Mouse (Mus musculus) olfactory bulb, adult 2 months (tissue): ENCODE data around the gene Hectd1. TPM values are rescaled to one million over a fixed set of nuclear protein-coding genes. Genes with fewer than 3 reads are reported as not detected.

Experiments
- H3K27ac ChIP-seq: fragments of 200-500 bp; 2 replicates; pipeline ENCODE4 v1.5.1; 2012; ENCODE audit warnings: low read depth, low read length; ENCODE audit not compliant: insufficient read depth
- H3K4me1 ChIP-seq: fragments of 200-500 bp; 2 replicates; pipeline ENCODE4 v1.6.1; 2012; ENCODE audit warnings: low read length; ENCODE audit not compliant: control insufficient read depth, insufficient read depth
- H3K4me3 ChIP-seq: fragments of 200-500 bp; 2 replicates; pipeline ENCODE4 v1.5.1; 2012; ENCODE audit warnings: mild to moderate bottlenecking, low read depth, low read length, moderate library complexity; ENCODE audit not compliant: insufficient read depth
- CTCF ChIP-seq: fragments of 200-500 bp; IDR thresholded peaks from 2 replicates; pipeline ENCODE4 v1.5.1; 2012; ENCODE audit warnings: low read depth, mild to moderate bottlenecking, low read length, moderate library complexity; ENCODE audit not compliant: insufficient read depth
- POLR2A ChIP-seq: fragments of 200-500 bp; IDR thresholded peaks from 2 replicates; pipeline ENCODE4 v1.6.1; 2012; ENCODE audit warnings: mild to moderate bottlenecking, low read depth, low read length, moderate library complexity; ENCODE audit not compliant: insufficient read depth
- WGBS: fragments of 180-500 bp; shearing (Covaris S2); methylation state at CpG from one replicate; pipeline ENCODE4 v1.1.7; 2018; 5-methylcytosine and 5-hydroxymethylcytosine counted together
- polyA plus RNA-seq: library from polyadenylated mRNA; stranded (reverse); fragments of >200 nt; gene quantifications from 2 replicates; pipeline ENCODE4 v1.2.4, GENCODE M21; 2012; ENCODE audit warnings: low replicate concordance; ENCODE audit not compliant: missing spikeins, insufficient read depth, insufficient read length

Hectd1 gene
- polyA plus RNA-seq, 1 experiment: not detected

DNA sequence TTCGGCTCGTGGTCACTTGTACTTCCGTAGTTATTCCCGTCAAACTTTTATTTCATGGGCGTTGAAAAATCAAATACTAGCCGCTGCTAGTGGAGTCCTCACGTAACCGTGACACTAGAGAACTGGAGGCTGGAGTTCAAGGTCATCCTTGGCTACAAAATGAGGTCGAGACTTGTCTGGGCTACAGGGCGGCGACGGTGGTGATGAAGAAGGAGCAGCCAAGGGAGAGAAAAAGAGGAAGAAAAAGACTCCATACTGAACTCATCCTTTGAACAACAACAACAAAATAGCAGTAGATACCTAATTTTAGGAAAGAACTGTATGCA, 704 bp upstream of the Hectd1 start:
- TF ChIP-seq CTCF (no peak), POLR2A (no peak)
- 0 out of 2 replicates have a peak, but pooled peaks cover 2% of the 10 kb centered on the region for H3K4me1 ChIP-seq
- H3K4me3 ChIP-seq: peak overlapping the region; percentile 80
- H3K27ac ChIP-seq: peak overlapping the region; percentile 90
- WGBS: 2% methylated on average over 12 of the region's 12 CpGs

GRCm38 (mm10) chr12:51828716-51829289, 533 bp downstream of the Hectd1 start:
- peak overlapping the region; percentile 90 for H3K27ac ChIP-seq
- 0 out of 2 replicates have a peak, but pooled peaks cover 2% of the 10 kb centered on the region for H3K4me1 ChIP-seq
- no peak for TF ChIP-seq CTCF
- TF ChIP-seq POLR2A: no peak
- H3K4me3 ChIP-seq: peak overlapping the region; percentile 80
- under 1% methylated on average over 66 of the region's 66 CpGs for WGBS

- TF ChIP-seq CTCF (no peak), POLR2A (no peak)
- WGBS: 14% methylated on average over 6 of the region's 6 CpGs
- H3K4me3 ChIP-seq: peak overlapping the region; percentile 80
- 0 out of 2 replicates have a peak, but pooled peaks cover 2% of the 10 kb centered on the region for H3K4me1 ChIP-seq
- H3K27ac ChIP-seq: no peak overlapping the region
Measured at GRCm38 (mm10) chr12:51827958-51828650, 1.2 kb downstream of the Hectd1 start.

- H3K4me1 ChIP-seq: 0 out of 2 replicates have a peak, but pooled peaks cover 2% of the 10 kb centered on the region
- H3K4me3 ChIP-seq: no peak overlapping the region
- WGBS: 66% methylated on average over 2 of the region's 2 CpGs
- TF ChIP-seq CTCF: no peak
- no peak for TF ChIP-seq POLR2A
- H3K27ac ChIP-seq: no peak overlapping the region
Measured at GRCm38 (mm10) chr12:51825338-51825737, 4.0 kb downstream of the Hectd1 start.

GRCm38 (mm10) chr12:51823311-51823710, 6.0 kb downstream of the Hectd1 start:
- 43% methylated on average over 5 of the region's 5 CpGs for WGBS
- H3K4me1 ChIP-seq: 0 out of 2 replicates have a peak, but pooled peaks cover 2% of the 10 kb centered on the region
- no peak overlapping the region for H3K27ac ChIP-seq
- H3K4me3 ChIP-seq: no peak overlapping the region
- TF ChIP-seq POLR2A: no peak
- no peak for TF ChIP-seq CTCF

DNA sequence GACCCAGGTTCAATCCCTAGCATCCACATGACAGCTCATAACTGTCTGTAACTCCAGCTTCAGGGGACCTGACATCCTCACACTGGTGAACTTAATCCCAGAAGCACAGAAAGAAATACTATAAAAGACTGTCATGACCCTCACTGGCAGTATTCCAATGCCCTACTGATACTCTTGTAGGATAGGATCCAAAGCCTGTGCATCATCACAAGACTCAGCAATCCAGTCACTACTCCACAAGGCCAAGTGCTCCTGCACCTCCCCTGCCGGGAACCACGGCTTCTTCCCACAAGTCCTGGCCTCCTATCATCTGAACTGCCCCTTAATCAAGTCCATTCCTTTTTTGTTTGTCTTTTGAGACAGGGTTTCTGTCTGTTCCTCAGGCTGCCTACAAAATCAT, 6.5 kb downstream of the Hectd1 start:
- Histone ChIP-seq H3K27ac (no peak overlapping the region), H3K4me3 (no peak overlapping the region)
- 57% methylated on average over 2 of the region's 2 CpGs for WGBS

GRCm38 (mm10) chr12:51822236-51822635, 7.1 kb downstream of the Hectd1 start:
- Histone ChIP-seq H3K4me3 (no peak overlapping the region), H3K27ac (no peak overlapping the region), H3K4me1 (no peaks in the 10 kb centered on the region)
- WGBS: 68% methylated on average over 3 of the region's 3 CpGs
- TF ChIP-seq POLR2A: no peak
- TF ChIP-seq CTCF: no peak

More for the DNA sequence above, 6.5 kb downstream of the Hectd1 start:
- TF ChIP-seq POLR2A (no peak), CTCF (no peak)
- H3K4me1 ChIP-seq: 0 out of 2 replicates have a peak, but pooled peaks cover 2% of the 10 kb centered on the region

DNA sequence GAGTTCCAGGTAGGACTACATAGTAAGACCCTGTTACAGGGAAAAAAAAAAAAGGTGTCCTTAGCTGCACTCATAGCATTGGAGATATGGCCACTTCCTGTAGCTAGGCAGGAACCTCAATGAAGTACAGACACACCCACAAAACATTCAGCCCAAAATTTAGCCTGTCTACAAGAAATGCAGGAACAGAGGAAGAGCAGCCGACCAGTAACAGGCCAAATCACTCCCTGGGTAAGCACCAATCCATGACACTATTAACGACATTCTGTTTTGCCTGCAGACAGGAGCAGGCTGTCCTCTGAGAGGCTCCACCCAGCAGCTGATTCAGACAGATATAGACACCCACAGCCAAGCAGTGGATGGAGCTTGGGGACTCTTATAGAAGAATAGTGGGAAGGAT, 8.1 kb downstream of the Hectd1 start:
- 31% methylated on average over 2 of the region's 2 CpGs for WGBS
- TF ChIP-seq POLR2A (no peak), CTCF (no peak)
- Histone ChIP-seq H3K27ac (no peak overlapping the region), H3K4me3 (no peak overlapping the region), H3K4me1 (no peaks in the 10 kb centered on the region)

DNA sequence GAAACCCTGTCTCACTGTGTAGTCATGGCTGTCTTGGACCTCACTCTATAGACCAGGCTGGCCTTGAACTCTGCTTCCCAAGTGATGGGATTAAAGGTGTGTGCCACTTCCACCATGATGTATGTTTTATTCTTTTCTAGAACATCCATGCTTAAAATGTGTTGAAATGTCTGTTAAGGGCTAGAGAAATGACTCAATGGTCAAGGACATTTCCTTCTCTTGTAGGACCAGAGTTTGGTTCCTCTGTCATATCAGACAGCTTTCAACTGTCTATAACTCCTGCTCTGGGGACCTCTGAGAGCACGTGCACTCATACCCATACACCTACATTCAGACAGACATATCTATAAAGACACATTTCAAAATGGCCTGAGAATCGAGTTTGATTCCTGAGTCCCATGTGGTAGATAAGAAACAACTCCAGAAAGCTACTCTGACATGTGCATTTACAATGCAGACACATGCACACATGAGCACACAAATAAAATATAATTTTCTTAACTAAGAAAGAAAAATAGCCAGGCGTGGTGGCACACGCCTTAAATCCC, 9.3 kb downstream of the Hectd1 start:
- WGBS: 94% methylated on average over 4 of the region's 4 CpGs
- H3K27ac ChIP-seq: no peak overlapping the region

More for the DNA sequence above, 9.3 kb downstream of the Hectd1 start:
- no peak overlapping the region for H3K4me3 ChIP-seq
- H3K4me1 ChIP-seq: no peaks in the 10 kb centered on the region
- TF ChIP-seq CTCF: no peak
- TF ChIP-seq POLR2A: no peak
